Mouse (Mus musculus): ENCODE results near the gene Izumo1r.

GRCm38 (mm10) chr9:14951072-14951471 lies 47.3 kb upstream of the Izumo1r start:
- TF ChIP-seq GATA1 (IDR thresholded peaks at IDR 0.05; ENCODE audit: borderline replicate concordance, low read length) (no peak), FLI1 (IDR thresholded peaks at IDR 0.05; ENCODE audit: low read length) (no peak)

Data from megakaryocyte, embryonic 14.5 days (primary cell).